Mouse (Mus musculus) macrophage (primary cell): ENCODE results near the gene Gpc6. TPM values are rescaled to one million over a fixed set of nuclear protein-coding genes. Genes with fewer than 3 reads are reported as not detected.

Source experiments
- H3K27ac ChIP-seq: fragments of 350-480 bp; formaldehyde crosslinking; 2 replicates; pipeline ENCODE4 v1.9.0; 2021
- H3K36me3 ChIP-seq: fragments of 350-480 bp; formaldehyde crosslinking; 2 replicates; pipeline ENCODE4 v1.9.0; 2021; ENCODE audit errors: inconsistent target
- H3K4me3 ChIP-seq: fragments of 350-480 bp; formaldehyde crosslinking; 2 replicates; pipeline ENCODE4 v1.9.0; 2021; ENCODE audit errors: inconsistent target
- H3K79me2 ChIP-seq: fragments of 350-480 bp; formaldehyde crosslinking; 2 replicates; pipeline ENCODE4 v1.9.0; 2021; ENCODE audit errors: inconsistent target
- WGBS: methylation state at CpG from one replicate; pipeline ENCODE4 v1.1.7; 2026; ENCODE audit warnings: inconsistent platforms; ENCODE audit not compliant: missing documents; 5-methylcytosine and 5-hydroxymethylcytosine counted together
- polyA plus RNA-seq: library from polyadenylated mRNA; stranded (reverse); fragments of 250-400 nt; gene quantifications from 3 replicates; pipeline ENCODE4 v1.2.4, GENCODE M21; 2018; ENCODE audit warnings: inconsistent platforms

Gpc6 gene
- polyA plus RNA-seq, 1 experiment from 2014 or later: not detected

- Histone ChIP-seq H3K4me3 (no peak overlapping the region), H3K79me2 (no peaks in the 10 kb centered on the region), H3K36me3 (no peaks in the 10 kb centered on the region), H3K27ac (no peak overlapping the region)
- 40% methylated on average over 5 of the region's 5 CpGs for whole genome bisulfite sequencing
Observed at GRCm38 (mm10) chr14:117681321-117681921, 756.3 kb downstream of the Gpc6 start.

GRCm38 (mm10) chr14:117683149-117683548 lies 758.0 kb downstream of the Gpc6 start:
- no peaks in the 10 kb centered on the region for H3K36me3 ChIP-seq
- no peaks in the 10 kb centered on the region for H3K79me2 ChIP-seq
- no peak overlapping the region for H3K27ac ChIP-seq
- WGBS: 94% methylated on average over 4 of the region's 4 CpGs
- no peak overlapping the region for H3K4me3 ChIP-seq

GRCm38 (mm10) chr14:117689848-117690247 lies 764.7 kb downstream of the Gpc6 start:
- H3K27ac ChIP-seq: no peak overlapping the region
- no peak overlapping the region for H3K4me3 ChIP-seq
- H3K36me3 ChIP-seq: no peaks in the 10 kb centered on the region
- no peaks in the 10 kb centered on the region for H3K79me2 ChIP-seq
- WGBS: 76% methylated on average over 6 of the region's 6 CpGs

- Histone ChIP-seq H3K27ac (no peak overlapping the region), H3K4me3 (no peak overlapping the region), H3K36me3 (no peaks in the 10 kb centered on the region), H3K79me2 (no peaks in the 10 kb centered on the region)
- WGBS: 94% methylated on average over 8 of the region's 8 CpGs
Observed at GRCm38 (mm10) chr14:117695565-117695964, 770.5 kb downstream of the Gpc6 start.

GRCm38 (mm10) chr14:117700670-117701280 lies 775.7 kb downstream of the Gpc6 start:
- H3K79me2 ChIP-seq: no peaks in the 10 kb centered on the region
- no peak overlapping the region for H3K27ac ChIP-seq
- no peaks in the 10 kb centered on the region for H3K36me3 ChIP-seq
- no peak overlapping the region for H3K4me3 ChIP-seq
- 98% methylated on average over 8 of the region's 10 CpGs for WGBS

- Histone ChIP-seq H3K27ac (no peak overlapping the region), H3K79me2 (no peaks in the 10 kb centered on the region), H3K4me3 (no peak overlapping the region), H3K36me3 (no peaks in the 10 kb centered on the region)
- WGBS: 87% methylated on average over 2 of the region's 3 CpGs
Observed at GRCm38 (mm10) chr14:117708817-117709216, 783.7 kb downstream of the Gpc6 start.

GRCm38 (mm10) chr14:117710463-117710911 lies 785.4 kb downstream of the Gpc6 start:
- Histone ChIP-seq H3K4me3 (no peak overlapping the region), H3K79me2 (no peaks in the 10 kb centered on the region), H3K27ac (no peak overlapping the region), H3K36me3 (no peaks in the 10 kb centered on the region)
- 32% methylated on average over 10 of the region's 10 CpGs for WGBS

GRCm38 (mm10) chr14:117712311-117712710 lies 787.2 kb downstream of the Gpc6 start:
- no peaks in the 10 kb centered on the region for H3K36me3 ChIP-seq
- H3K4me3 ChIP-seq: no peak overlapping the region
- 95% methylated on average over 7 of the region's 7 CpGs for WGBS
- H3K79me2 ChIP-seq: no peaks in the 10 kb centered on the region
- no peak overlapping the region for H3K27ac ChIP-seq

- H3K4me3 ChIP-seq: no peak overlapping the region
- WGBS: 50% methylated on average over 8 of the region's 8 CpGs
- no peak overlapping the region for H3K27ac ChIP-seq
- H3K36me3 ChIP-seq: no peaks in the 10 kb centered on the region
- H3K79me2 ChIP-seq: no peaks in the 10 kb centered on the region
Observed at GRCm38 (mm10) chr14:117714165-117714564, 789.0 kb downstream of the Gpc6 start.

- Histone ChIP-seq H3K36me3 (no peaks in the 10 kb centered on the region), H3K79me2 (no peaks in the 10 kb centered on the region), H3K4me3 (no peak overlapping the region), H3K27ac (no peak overlapping the region)
- 52% methylated on average over 3 of the region's 3 CpGs for WGBS
Observed at GRCm38 (mm10) chr14:117716305-117716704, 791.2 kb downstream of the Gpc6 start.

- 82% methylated on average over 2 of the region's 2 CpGs for WGBS
- H3K4me3 ChIP-seq: no peak overlapping the region
- H3K27ac ChIP-seq: no peak overlapping the region
- no peaks in the 10 kb centered on the region for H3K36me3 ChIP-seq
- H3K79me2 ChIP-seq: no peaks in the 10 kb centered on the region
Observed at GRCm38 (mm10) chr14:117728741-117729140, 803.6 kb downstream of the Gpc6 start.

- 91% methylated on average over 7 of the region's 7 CpGs for WGBS
- no peaks in the 10 kb centered on the region for H3K79me2 ChIP-seq
- H3K27ac ChIP-seq: no peak overlapping the region
- H3K4me3 ChIP-seq: no peak overlapping the region
- H3K36me3 ChIP-seq: no peaks in the 10 kb centered on the region
Observed at GRCm38 (mm10) chr14:117755231-117755630, 830.1 kb downstream of the Gpc6 start.

GRCm38 (mm10) chr14:117756505-117756904 lies 831.4 kb downstream of the Gpc6 start:
- H3K36me3 ChIP-seq: no peaks in the 10 kb centered on the region
- no peak overlapping the region for H3K4me3 ChIP-seq
- H3K27ac ChIP-seq: no peak overlapping the region
- WGBS: 91% methylated on average over 7 of the region's 7 CpGs
- no peaks in the 10 kb centered on the region for H3K79me2 ChIP-seq

- no peak overlapping the region for H3K4me3 ChIP-seq
- H3K79me2 ChIP-seq: no peaks in the 10 kb centered on the region
- H3K27ac ChIP-seq: no peak overlapping the region
- 93% methylated on average over 6 of the region's 6 CpGs for WGBS
- H3K36me3 ChIP-seq: no peaks in the 10 kb centered on the region
Observed at GRCm38 (mm10) chr14:117757790-117758358, 832.8 kb downstream of the Gpc6 start.

GRCm38 (mm10) chr14:117760830-117761517 lies 835.9 kb downstream of the Gpc6 start:
- no peak overlapping the region for H3K4me3 ChIP-seq
- no peak overlapping the region for H3K27ac ChIP-seq
- no peaks in the 10 kb centered on the region for H3K79me2 ChIP-seq
- no peaks in the 10 kb centered on the region for H3K36me3 ChIP-seq
- 43% methylated on average over 4 of the region's 4 CpGs for WGBS
